In the genomic region with DNA sequence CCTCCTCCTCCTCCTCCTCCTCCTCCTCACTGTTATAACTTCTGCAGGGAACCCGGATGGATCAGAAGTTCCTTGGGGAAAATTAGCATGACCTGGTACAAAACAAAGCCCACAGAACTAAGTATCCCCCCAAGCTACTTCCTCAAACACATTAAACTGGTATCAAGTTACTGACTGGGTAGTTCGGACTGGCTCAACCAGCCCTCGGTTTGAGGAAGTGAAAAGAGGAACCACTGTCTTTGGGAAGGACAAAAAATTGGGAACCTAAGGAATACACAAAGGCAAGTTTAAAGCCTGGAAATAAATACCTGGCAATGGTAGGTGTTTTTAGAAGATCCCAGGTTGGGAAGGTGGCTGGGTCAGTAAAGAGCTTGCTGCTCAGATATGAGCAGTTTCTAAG, we compare ENCODE assay signal across 10 mouse cellular contexts. TPM values are rescaled to one million over a fixed set of nuclear protein-coding genes. Genes with fewer than 3 reads are reported as not detected.
A peak's percentile ranks its signal among the peaks of the same experiment; 100 is the strongest.
DNase-seq lines count a peak whose midpoint lies in the region; ATAC-seq and TF ChIP-seq lines count a peak whose summit lies in the region.
"Had no signal": no experiment of that assay in that cellular context is flagged by ENCODE, and none has a peak within 500 bp of the region (broad histone marks: within the 10 kb centered on the region; RNA-seq: fewer than 3 reads in every experiment).

No protein-coding gene starts in this region.

- H3K9me3 ChIP-seq in embryonic facial prominence, embryonic 12.5 days = no peaks in the 10 kb centered on the region

- H3K27me3 ChIP-seq in embryonic facial prominence, embryonic 12.5 days = no peaks in the 10 kb centered on the region

- WGBS in embryonic facial prominence, embryonic 12.5 days = 3% methylated on average over 3 of the region's 3 CpGs

- intact Hi-C loops in left cerebral cortex, adult 2 months (cut with DNase I) = no loop called here
- intact Hi-C loops in left cerebral cortex, postnatal 25 days (cut with DNase I) = no loop called here

- peak overlapping the region; percentile 55; the same call in 1 of the 2 replicates for H3K27ac ChIP-seq in left cerebral cortex, adult 2 months
- H3K27ac ChIP-seq in embryonic facial prominence, embryonic 12.5 days = peak overlapping the region; percentile 97

- no peaks in the 10 kb centered on the region for H3K36me3 ChIP-seq in embryonic facial prominence, embryonic 12.5 days

- H3K4me3 ChIP-seq in left cerebral cortex, adult 2 months = no peak overlapping the region
- no peak overlapping the region for H3K4me3 ChIP-seq in embryonic facial prominence, embryonic 12.5 days
- H3K4me3 ChIP-seq: myocyte had no signal

- no peak overlapping the region for H3K4me2 ChIP-seq in embryonic facial prominence, embryonic 12.5 days (replicated peaks)

- TF ChIP-seq CTCF in left cerebral cortex, adult 2 months (IDR thresholded peaks at IDR 0.05) = no peak

- peaks cover 56% of the 10 kb centered on the region for H3K4me1 ChIP-seq in embryonic facial prominence, embryonic 12.5 days

- no peak for ATAC-seq in embryonic facial prominence, embryonic 12.5 days (ENCODE audit: insufficient number of reproducible peaks, insufficient read depth, low FRiP score, low TSS enrichment)
- ATAC-seq in megakaryocyte, adult 5-6 weeks (ENCODE audit: poor library complexity, severe bottlenecking) = peak; percentile 87

- H3K9ac ChIP-seq in embryonic facial prominence, embryonic 12.5 days = no peak overlapping the region

- DNase-seq in embryo, embryonic 10 days (ENCODE audit: low spot score) = peak; percentile 17
- DNase-seq in embryo, embryonic 9.5 days (ENCODE audit: extremely low spot score) = no peak
- DNase-seq in left cerebral cortex, adult 2 months (ENCODE audit: extremely low spot score in 1 of 2, low spot score in 2 of 2) = no peak
- no peak for DNase-seq in left cerebral cortex, postnatal 25 days (ENCODE audit: low spot score in 2 of 2)
- no peak for DNase-seq in adrenal gland, postnatal 25 days
- DNase-seq in adrenal gland, postnatal 36 days = no peak

RNA-seq across cellular contexts. Expression of a gene that starts 15.0 kb away (rescaled TPM):
- total RNA-seq in left cerebral cortex, adult 2 months (2021) = under 1 TPM in 1 of 2 experiments, not detected in 1; 0.94 TPM
- total RNA-seq in left cerebral cortex, postnatal 25 days (2021) = under 1 TPM; 0.25 to 0.80 TPM
- 0.36 and 1.0 TPM in 2 replicates for polyA plus RNA-seq in embryonic facial prominence, embryonic 12.5 days (2016; fragmentation: Nextera tagmentation; extraction: Ambion mirVana)
- total RNA-seq in megakaryocyte, adult 5-6 weeks (2015) = not detected in 2 replicates
- not detected in 2 replicates for total RNA-seq in megakaryocyte, adult 5-6 weeks (2017)
- total RNA-seq in adrenal gland, postnatal 25 days (2021) = 0.46 TPM in 1 of 2 replicates, not detected in the other
- under 1 TPM; 0.30 to 0.53 TPM for total RNA-seq in adrenal gland, postnatal 36 days (2021)
- polyA plus RNA-seq: small intestine, adult 2 months had no signal
